12 mouse cellular contexts compared by ENCODE assay signal in genomic region chr1:71775865-71776501, GRCm38 (mm10).
DNase-seq lines count a peak whose midpoint lies in the region; ATAC-seq and TF ChIP-seq lines count a peak whose summit lies in the region.
"Had no signal": no experiment of that assay in that cellular context is flagged by ENCODE, and none has a peak within 500 bp of the region (broad histone marks: within the 10 kb centered on the region; RNA-seq: fewer than 3 reads in every experiment).

No protein-coding gene starts in this region.

- no peaks in the 10 kb centered on the region for H3K27me3 ChIP-seq in heart, embryonic 16.5 days (ENCODE audit: control insufficient read depth, insufficient read depth, low read length)
- no peaks in the 10 kb centered on the region for H3K27me3 ChIP-seq in neural tube, embryonic 13.5 days
- H3K27me3 ChIP-seq in forebrain, postnatal 0 days (ENCODE audit: insufficient read depth, low read length) = no peaks in the 10 kb centered on the region
- no peaks in the 10 kb centered on the region for H3K27me3 ChIP-seq in stomach, embryonic 15.5 days (replicated peaks)
- H3K27me3 ChIP-seq: liver, embryonic 13.5 days had no signal

- peak overlapping the region; percentile 13; the same call in 1 of the 2 replicates for H3K4me2 ChIP-seq in heart, embryonic 16.5 days (ENCODE audit: low read depth, low read length)
- H3K4me2 ChIP-seq in neural tube, embryonic 13.5 days = peak overlapping the region; percentile 5; the same call in 1 of the 2 replicates
- peak overlapping the region; percentile 29; the same call in 1 of the 2 replicates for H3K4me2 ChIP-seq in forebrain, postnatal 0 days (ENCODE audit: low read depth)
- peak overlapping the region; percentile 32 for H3K4me2 ChIP-seq in stomach, embryonic 15.5 days
- H3K4me2 ChIP-seq: liver, embryonic 13.5 days had no signal

- H3K36me3 ChIP-seq in heart, embryonic 16.5 days (ENCODE audit: control insufficient read depth, insufficient read depth) = no peaks in the 10 kb centered on the region
- H3K36me3 ChIP-seq in neural tube, embryonic 13.5 days = no peaks in the 10 kb centered on the region
- no peaks in the 10 kb centered on the region for H3K36me3 ChIP-seq in forebrain, postnatal 0 days (ENCODE audit: insufficient read depth)
- H3K36me3 ChIP-seq in stomach, embryonic 15.5 days = no peaks in the 10 kb centered on the region
- H3K36me3 ChIP-seq: liver, embryonic 13.5 days had no signal

- no peaks in the 10 kb centered on the region for H3K4me1 ChIP-seq in heart, embryonic 16.5 days (ENCODE audit: control insufficient read depth, insufficient read depth, low read length)
- H3K4me1 ChIP-seq in neural tube, embryonic 13.5 days (replicated peaks) = 0 out of 2 replicates have a peak, but pooled peaks cover 6% of the 10 kb centered on the region
- H3K4me1 ChIP-seq in forebrain, postnatal 0 days (ENCODE audit: insufficient read depth) = no peaks in the 10 kb centered on the region
- H3K4me1 ChIP-seq in stomach, embryonic 15.5 days = no peaks in the 10 kb centered on the region
- H3K4me1 ChIP-seq: liver, embryonic 13.5 days had no signal

- 0 out of 2 replicates have a peak, but pooled peaks cover 3% of the 10 kb centered on the region for H3K9me3 ChIP-seq in heart, embryonic 16.5 days (replicated peaks; ENCODE audit: control insufficient read depth, low read length)
- H3K9me3 ChIP-seq in neural tube, embryonic 13.5 days = no peaks in the 10 kb centered on the region
- H3K9me3 ChIP-seq in forebrain, postnatal 0 days (ENCODE audit: low read length) = no peaks in the 10 kb centered on the region
- no peaks in the 10 kb centered on the region for H3K9me3 ChIP-seq in stomach, embryonic 15.5 days
- H3K9me3 ChIP-seq: liver, embryonic 13.5 days had no signal

- TF ChIP-seq CTCF in forebrain, postnatal 0 days (IDR thresholded peaks at IDR 0.05; ENCODE audit: low read depth) = no peak

- DNase-seq in heart, adult 9 months (ENCODE audit: low spot score in 2 of 2) = no peak
- no peak for DNase-seq in neural tube, embryonic 10.5 days (ENCODE audit: extremely low spot score, low spot score)
- peak; percentile 41 for DNase-seq in forebrain, postnatal 0 days
- no peak for DNase-seq in adrenal gland, postnatal 14 days
- DNase-seq in ovary, postnatal 36 days (ENCODE audit: low spot score) = no peak
- DNase-seq: liver, embryonic 13.5 days; thymus, postnatal 25 days had no signal

- WGBS in heart, embryonic 16.5 days = 65% methylated on average over 19 of the region's 19 CpGs
- 71% methylated on average over 19 of the region's 19 CpGs for WGBS in neural tube, embryonic 13.5 days
- 54% methylated on average over 19 of the region's 19 CpGs for WGBS in forebrain, postnatal 0 days
- 48% methylated on average over 19 of the region's 19 CpGs for WGBS in stomach, embryonic 15.5 days

- no peak overlapping the region for H3K27ac ChIP-seq in heart, embryonic 16.5 days (ENCODE audit: low read length)
- H3K27ac ChIP-seq in neural tube, embryonic 13.5 days (replicated peaks) = peak overlapping the region; percentile 52
- 0 out of 2 replicates have a peak overlapping the region, but pooled peaks have one; percentile 15 for H3K27ac ChIP-seq in forebrain, postnatal 0 days (ENCODE audit: low read depth, low read length)
- H3K27ac ChIP-seq in stomach, embryonic 15.5 days = no peak overlapping the region
- H3K27ac ChIP-seq: liver, embryonic 13.5 days had no signal

- H3K4me3 ChIP-seq in heart, embryonic 16.5 days (ENCODE audit: low read length) = no peak overlapping the region; the same call in 1 of the 2 replicates
- no peak overlapping the region for H3K4me3 ChIP-seq in neural tube, embryonic 13.5 days
- peak overlapping the region; percentile 14; the same call in 1 of the 2 replicates for H3K4me3 ChIP-seq in forebrain, postnatal 0 days (ENCODE audit: low read depth, low read length)
- 0 out of 2 replicates have a peak overlapping the region, but pooled peaks have one; percentile 2 for H3K4me3 ChIP-seq in stomach, embryonic 15.5 days (replicated peaks)
- H3K4me3 ChIP-seq: erythroblast, embryonic 14.5 days; liver, embryonic 13.5 days had no signal

- no peak overlapping the region for H3K9ac ChIP-seq in heart, embryonic 16.5 days (ENCODE audit: low read length)
- H3K9ac ChIP-seq in neural tube, embryonic 13.5 days = no peak overlapping the region; the same call in 1 of the 2 replicates
- no peak overlapping the region for H3K9ac ChIP-seq in forebrain, postnatal 0 days
- no peak overlapping the region for H3K9ac ChIP-seq in stomach, embryonic 15.5 days
- H3K9ac ChIP-seq: liver, embryonic 13.5 days had no signal

- ATAC-seq in heart, embryonic 16.5 days (replicated peaks; ENCODE audit: extremely low read depth, insufficient read depth, low FRiP score) = no peak
- ATAC-seq in neural tube, embryonic 13.5 days (ENCODE audit: low read depth) = no peak
- ATAC-seq in forebrain, postnatal 0 days = peak; percentile 70
- no peak for ATAC-seq in stomach, embryonic 15.5 days (ENCODE audit: insufficient read depth, low FRiP score, low read depth)
- ATAC-seq: intestine, embryonic 16.5 days had no signal

Comparison
In these comparisons a context has a peak if more than half of its experiments do, and no peak if none do; other contexts are left out.
1. H3K27ac ChIP-seq: peak in neural tube, embryonic 13.5 days (single experiment) and forebrain, postnatal 0 days (single experiment); none in heart, embryonic 16.5 days (single experiment) and stomach, embryonic 15.5 days (single experiment).
2. H3K4me3 ChIP-seq: peak in forebrain, postnatal 0 days (single experiment) and stomach, embryonic 15.5 days (single experiment); none in heart, embryonic 16.5 days (single experiment) and neural tube, embryonic 13.5 days (single experiment).
3. Peak in every context shown above with its lines, with median percentiles within 50 percentile points of each other: H3K4me2 ChIP-seq.